Mouse (Mus musculus) liver, embryonic 11.5 days (tissue): ENCODE measurements around the gene Ccdc63. TPM values are rescaled to one million over a fixed set of nuclear protein-coding genes. Genes with fewer than 3 reads are reported as not detected.

Source experiments
- ATAC-seq: fragments of 200-750 bp; cut with Nextera tagmentation; replicated peaks from 2 replicates; pipeline ENCODE4 v1.8.0; 2017; ENCODE audit warnings: moderate number of reproducible peaks, mild to moderate bottlenecking, moderate TSS enrichment, moderate library complexity; ENCODE audit not compliant: low FRiP score
- DNase-seq: peaks from one replicate; pipeline ENCODE4 v3.0.0-alpha.2; 2017; ENCODE audit warnings: low spot score
- H3K27ac ChIP-seq: fragments of 300-500 bp; sonication (generic); 2 replicates; pipeline ENCODE4 v1.5.1; 2014; ENCODE audit warnings: mild to moderate bottlenecking, low read depth, low read length, control low read depth
- H3K27me3 ChIP-seq: fragments of 300-500 bp; sonication (generic); replicated peaks from 2 replicates; pipeline ENCODE4 v1.6.1; 2014; ENCODE audit warnings: low read length, mixed read lengths; ENCODE audit not compliant: control insufficient read depth, insufficient read depth
- H3K36me3 ChIP-seq: fragments of 300-500 bp; sonication (generic); 2 replicates; pipeline ENCODE4 v1.6.1; 2014; ENCODE audit warnings: mild to moderate bottlenecking, low read length, moderate library complexity, mixed read lengths; ENCODE audit not compliant: control insufficient read depth, insufficient read depth
- H3K4me1 ChIP-seq: fragments of 300-500 bp; sonication (generic); replicated peaks from 2 replicates; pipeline ENCODE4 v1.6.1; 2014; ENCODE audit warnings: low read length, mixed read lengths; ENCODE audit not compliant: control insufficient read depth, insufficient read depth
- H3K4me2 ChIP-seq: fragments of 300-500 bp; sonication (generic); 2 replicates; pipeline ENCODE4 v1.6.1; 2014; ENCODE audit warnings: mild to moderate bottlenecking, control low read depth, moderate library complexity
- H3K4me3 ChIP-seq: fragments of 300-500 bp; sonication (generic); 2 replicates; pipeline ENCODE4 v1.5.1; 2014; ENCODE audit warnings: low read depth, low read length, control low read depth
- H3K9ac ChIP-seq: fragments of 300-500 bp; sonication (generic); 2 replicates; pipeline ENCODE4 v1.6.1; 2014; ENCODE audit warnings: low read depth, low read length, control low read depth
- H3K9me3 ChIP-seq: fragments of 300-500 bp; sonication (generic); 2 replicates; pipeline ENCODE4 v1.6.1; 2016; ENCODE audit warnings: low read length, inconsistent platforms, mixed read lengths; ENCODE audit not compliant: control insufficient read depth
- WGBS: fragments of 180-500 bp; shearing (Covaris S2); extraction: QIAGEN DNeasy Blood & Tissue Kit; methylation state at CpG from one replicate; pipeline ENCODE4 v1.1.7; 2014; 5-methylcytosine and 5-hydroxymethylcytosine counted together
- polyA plus RNA-seq: library from polyadenylated mRNA; unstranded; fragments of >200 nt; fragmentation: Nextera tagmentation; extraction: Ambion mirVana; gene quantifications from 2 replicates; pipeline ENCODE4 v1.2.1, GENCODE M21; 2014

Ccdc63 gene
- polyA plus RNA-seq, 1 experiment from 2014 or later, result 0.32 TPM

- H3K4me3 ChIP-seq, result no peak overlapping the region
- DNase-seq (peak; percentile 76), ATAC-seq (peak; percentile 51; the same call in 1 of the 2 replicates)
- H3K27ac ChIP-seq, result no peak overlapping the region
- H3K36me3 ChIP-seq, result no peaks in the 10 kb centered on the region
- H3K27me3 ChIP-seq, result no peaks in the 10 kb centered on the region
- H3K9me3 ChIP-seq, result no peaks in the 10 kb centered on the region
- WGBS, result 4% methylated on average over 5 of the region's 5 CpGs
- H3K4me1 ChIP-seq, result no peaks in the 10 kb centered on the region
- no peak overlapping the region for H3K4me2 ChIP-seq
- no peak overlapping the region for H3K9ac ChIP-seq
Measured at GRCm38 (mm10) chr5:122088917-122089316, 51.7 kb downstream of the Ccdc63 start.

- no peak for DNase-seq
- H3K9me3 ChIP-seq, result no peaks in the 10 kb centered on the region
- no peak for ATAC-seq
- WGBS, result 71% methylated on average over 3 of the region's 3 CpGs
- H3K4me3 ChIP-seq, result no peak overlapping the region
- no peak overlapping the region for H3K9ac ChIP-seq
- no peaks in the 10 kb centered on the region for H3K4me1 ChIP-seq
- no peak overlapping the region for H3K27ac ChIP-seq
- no peaks in the 10 kb centered on the region for H3K36me3 ChIP-seq
- H3K27me3 ChIP-seq, result 0 out of 2 replicates have a peak, but pooled peaks cover 2% of the 10 kb centered on the region
- no peak overlapping the region for H3K4me2 ChIP-seq
Measured at GRCm38 (mm10) chr5:122086121-122086520, 54.5 kb downstream of the Ccdc63 start.

GRCm38 (mm10) chr5:122085291-122085690 lies 55.3 kb downstream of the Ccdc63 start:
- ATAC-seq (no peak), DNase-seq (no peak)
- Histone ChIP-seq H3K27ac (no peak overlapping the region), H3K4me1 (no peaks in the 10 kb centered on the region), H3K4me2 (no peak overlapping the region), H3K9ac (no peak overlapping the region), H3K4me3 (no peak overlapping the region), H3K27me3 (0 out of 2 replicates have a peak, but pooled peaks cover 2% of the 10 kb centered on the region), H3K36me3 (no peaks in the 10 kb centered on the region), H3K9me3 (no peaks in the 10 kb centered on the region)
- 78% methylated on average over 7 of the region's 7 CpGs for WGBS

- WGBS, result 57% methylated on average over 3 of the region's 3 CpGs
- DNase-seq (no peak), ATAC-seq (no peak)
- Histone ChIP-seq H3K27ac (no peak overlapping the region), H3K9ac (no peak overlapping the region), H3K36me3 (no peaks in the 10 kb centered on the region), H3K4me1 (no peaks in the 10 kb centered on the region), H3K9me3 (no peaks in the 10 kb centered on the region), H3K4me3 (no peak overlapping the region), H3K4me2 (no peak overlapping the region), H3K27me3 (0 out of 2 replicates have a peak, but pooled peaks cover 2% of the 10 kb centered on the region)
Measured at GRCm38 (mm10) chr5:122084470-122084869, 56.2 kb downstream of the Ccdc63 start.

- Histone ChIP-seq H3K9ac (no peak overlapping the region), H3K4me3 (no peak overlapping the region), H3K27me3 (0 out of 2 replicates have a peak, but pooled peaks cover 2% of the 10 kb centered on the region), H3K4me2 (no peak overlapping the region), H3K9me3 (no peaks in the 10 kb centered on the region), H3K36me3 (no peaks in the 10 kb centered on the region), H3K4me1 (no peaks in the 10 kb centered on the region), H3K27ac (no peak overlapping the region)
- 87% methylated on average over 2 of the region's 2 CpGs for WGBS
- DNase-seq, result no peak
- ATAC-seq, result no peak
Measured at GRCm38 (mm10) chr5:122083282-122083681, 57.3 kb downstream of the Ccdc63 start.

GRCm38 (mm10) chr5:122081471-122081870 lies 59.2 kb downstream of the Ccdc63 start:
- no peaks in the 10 kb centered on the region for H3K9me3 ChIP-seq
- no peak overlapping the region for H3K9ac ChIP-seq
- no peak overlapping the region for H3K4me2 ChIP-seq
- WGBS, result 84% methylated on average over 13 of the region's 13 CpGs
- H3K4me1 ChIP-seq, result no peaks in the 10 kb centered on the region
- H3K27me3 ChIP-seq, result 0 out of 2 replicates have a peak, but pooled peaks cover 2% of the 10 kb centered on the region
- ATAC-seq, result no peak
- no peak overlapping the region for H3K27ac ChIP-seq
- no peaks in the 10 kb centered on the region for H3K36me3 ChIP-seq
- H3K4me3 ChIP-seq, result no peak overlapping the region
- no peak for DNase-seq

- no peaks in the 10 kb centered on the region for H3K36me3 ChIP-seq
- no peak for DNase-seq
- no peak for ATAC-seq
Measured at GRCm38 (mm10) chr5:122080930-122081329, 59.7 kb downstream of the Ccdc63 start.

GRCm38 (mm10) chr5:122079796-122080195 lies 60.8 kb downstream of the Ccdc63 start:
- no peak overlapping the region for H3K9ac ChIP-seq
- no peaks in the 10 kb centered on the region for H3K9me3 ChIP-seq
- H3K27me3 ChIP-seq, result 0 out of 2 replicates have a peak, but pooled peaks cover 2% of the 10 kb centered on the region
- no peak overlapping the region for H3K4me2 ChIP-seq
- no peak overlapping the region for H3K4me3 ChIP-seq
- no peaks in the 10 kb centered on the region for H3K4me1 ChIP-seq
- no peak for DNase-seq
- H3K36me3 ChIP-seq, result no peaks in the 10 kb centered on the region
- no peak for ATAC-seq
- WGBS, result 76% methylated on average over 7 of the region's 7 CpGs
- H3K27ac ChIP-seq, result no peak overlapping the region

More at GRCm38 (mm10) chr5:122080930-122081329, 59.7 kb downstream of the Ccdc63 start:
- H3K9ac ChIP-seq, result no peak overlapping the region
- no peak overlapping the region for H3K4me2 ChIP-seq
- no peak overlapping the region for H3K27ac ChIP-seq
- H3K27me3 ChIP-seq, result 0 out of 2 replicates have a peak, but pooled peaks cover 2% of the 10 kb centered on the region
- H3K9me3 ChIP-seq, result no peaks in the 10 kb centered on the region
- H3K4me3 ChIP-seq, result no peak overlapping the region
- H3K4me1 ChIP-seq, result no peaks in the 10 kb centered on the region
- 89% methylated on average over 11 of the region's 11 CpGs for WGBS

GRCm38 (mm10) chr5:122077244-122077643 lies 63.4 kb downstream of the Ccdc63 start:
- no peaks in the 10 kb centered on the region for H3K4me1 ChIP-seq
- no peak overlapping the region for H3K9ac ChIP-seq
- H3K27ac ChIP-seq, result no peak overlapping the region
- H3K36me3 ChIP-seq, result no peaks in the 10 kb centered on the region
- WGBS, result 74% methylated on average over 4 of the region's 4 CpGs
- ATAC-seq (no peak), DNase-seq (no peak)
- no peak overlapping the region for H3K4me2 ChIP-seq
- no peak overlapping the region for H3K4me3 ChIP-seq
- no peaks in the 10 kb centered on the region for H3K9me3 ChIP-seq
- H3K27me3 ChIP-seq, result 0 out of 2 replicates have a peak, but pooled peaks cover 2% of the 10 kb centered on the region
